Mouse (Mus musculus): ENCODE data around the gene 6330403K07Rik. TPM values are rescaled to one million over a fixed set of nuclear protein-coding genes. Genes with fewer than 3 reads are reported as not detected.

The 6330403K07Rik gene
- not detected for polyA plus RNA-seq (2017; shearing (Covaris generic))

GRCm38 (mm10) chr11:71033163-71033761, at the start of gene 6330403K07Rik:
Gene 6330403K07Rik (minus strand): TSS chr11:71033513.

GRCm38 (mm10) chr11:71019201-71020068, 13.9 kb downstream of the 6330403K07Rik start, which contains the start of the genes Mis12 and Derl2:
Gene Mis12 (plus strand): TSS chr11:71019611.
Gene Derl2 (minus strand): TSS chr11:71019841.

GRCm38 (mm10) chr11:71004316-71004773, 29.0 kb downstream of the 6330403K07Rik start, which contains the start of gene Dhx33:
Gene Dhx33 (minus strand): TSS chr11:71004437.

GRCm38 (mm10) chr11:70982557-70983228, 50.6 kb downstream of the 6330403K07Rik start, which contains the start of gene C1qbp:
Gene C1qbp (minus strand): TSS chr11:70983026.

Other genes starting within 250 kb of the 6330403K07Rik start
- not detected for gene Scimp, start 220.9 kb downstream of the 6330403K07Rik start, polyA plus RNA-seq (2017; shearing (Covaris generic))
- gene Rabep1, start 188.7 kb downstream of the 6330403K07Rik start, polyA plus RNA-seq (2017; shearing (Covaris generic)) = 72.3 TPM
- 114 TPM for gene Nup88, start 63.5 kb downstream of the 6330403K07Rik start, polyA plus RNA-seq (2017; shearing (Covaris generic))
- gene Rpain, start 63.3 kb downstream of the 6330403K07Rik start, polyA plus RNA-seq (2017; shearing (Covaris generic)) = 145 TPM
- 98.1 TPM for gene C1qbp, start 50.5 kb downstream of the 6330403K07Rik start, polyA plus RNA-seq (2017; shearing (Covaris generic))
- 24.4 TPM for gene Dhx33, start 29.1 kb downstream of the 6330403K07Rik start, polyA plus RNA-seq (2017; shearing (Covaris generic))
- gene Mis12, start 13.9 kb downstream of the 6330403K07Rik start, polyA plus RNA-seq (2017; shearing (Covaris generic)) = 27.4 TPM
- gene Derl2, start 13.7 kb downstream of the 6330403K07Rik start, polyA plus RNA-seq (2017; shearing (Covaris generic)) = 44.5 TPM
- not detected for gene Nlrp1a, start 111.2 kb upstream of the 6330403K07Rik start, polyA plus RNA-seq (2017; shearing (Covaris generic))
- gene Nlrp1b, start 197.2 kb upstream of the 6330403K07Rik start, polyA plus RNA-seq (2017; shearing (Covaris generic)) = 0.25 TPM

All from naive thymus-derived CD4-positive, alpha-beta T cell, adult 5 months (primary cell).